Mouse (Mus musculus): ENCODE measurements at regions not wholly inside any gene's neighbourhood (a gene's known extent, or its start where the extent isn't known, plus 50 kb on each side); places are given as distances from the start of the nearest gene placed in this dataset.
"Not testable (repeated sequence)": the region's sequence is repeated elsewhere in the genome, so short reads cannot be mapped to it uniquely, and the experiment has no call there.

DNA sequence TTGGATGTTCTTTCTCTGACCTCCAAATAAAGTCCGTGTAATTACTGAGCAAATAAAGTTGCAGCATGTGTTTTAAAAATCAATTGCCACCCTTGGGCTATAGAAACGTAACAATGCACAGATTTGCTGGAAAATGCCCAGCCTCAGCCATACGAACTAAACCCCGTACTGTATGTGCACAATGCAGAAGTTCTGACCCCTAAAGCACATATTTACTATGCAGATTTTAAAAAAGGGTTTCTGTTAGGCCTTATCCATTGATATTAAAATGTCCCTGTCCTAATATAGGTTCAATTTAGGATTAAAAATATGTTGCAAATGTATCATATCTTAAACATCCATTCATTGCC is 126.5 kb upstream of the Otx2 start:
- Histone ChIP-seq H3K9ac (ENCODE audit: low read length) (no peak overlapping the region), H3K27ac (ENCODE audit: low read depth, low read length) (no peak overlapping the region), H3K4me3 (ENCODE audit: low read depth, low read length) (no peak overlapping the region), H3K4me1 (ENCODE audit: control insufficient read depth, insufficient read depth, low read length) (peaks cover 25% of the 10 kb centered on the region), H3K27me3 (ENCODE audit: control insufficient read depth, insufficient read depth, low read length) (no peaks in the 10 kb centered on the region), H3K36me3 (ENCODE audit: control insufficient read depth, insufficient read depth, low read length) (0 out of 2 replicates have a peak, but pooled peaks cover 2% of the 10 kb centered on the region), H3K4me2 (0 out of 2 replicates have a peak overlapping the region, but pooled peaks have one; percentile 3), H3K9me3 (ENCODE audit: control insufficient read depth, low read length) (no peaks in the 10 kb centered on the region)
- WGBS, result 20% methylated on average over 4 of the region's 4 CpGs
- ATAC-seq (ENCODE audit: low FRiP score) (no peak), DNase-seq (ENCODE audit: low spot score, missing footprints) (no peak)

DNA sequence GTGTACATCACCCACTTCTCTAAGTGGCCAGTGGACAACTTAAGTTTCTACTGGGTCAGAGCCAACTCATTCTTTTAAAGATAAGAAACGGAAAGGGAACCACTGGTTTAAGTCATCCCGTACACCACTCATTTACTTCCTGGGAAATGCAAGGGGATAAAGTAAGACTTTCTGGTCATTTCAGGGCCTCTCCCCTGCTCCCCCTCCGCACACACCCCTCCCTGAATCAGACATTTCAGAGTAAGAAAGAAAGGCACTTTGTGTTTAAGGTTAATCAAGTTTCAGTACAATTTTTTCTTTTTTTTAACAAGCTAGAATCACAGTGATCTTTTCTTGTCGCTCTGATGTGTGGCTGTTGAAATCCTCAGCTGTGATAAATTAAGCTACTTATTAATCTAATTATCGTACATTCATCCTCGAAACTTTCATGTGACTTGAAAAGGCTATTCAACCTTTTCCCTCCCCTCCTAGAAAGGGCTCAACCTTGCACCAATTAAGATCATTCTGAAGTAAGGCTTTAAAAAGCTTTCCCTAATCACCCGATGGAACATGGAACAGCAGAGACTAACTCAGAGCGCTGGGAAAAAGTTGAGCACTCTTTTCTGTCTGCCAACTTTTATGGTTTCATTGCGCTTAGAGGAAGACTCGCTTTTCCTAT is 126.0 kb upstream of the Otx2 start:
- Histone ChIP-seq H3K27me3 (ENCODE audit: control insufficient read depth, insufficient read depth, low read length) (no peaks in the 10 kb centered on the region), H3K9me3 (ENCODE audit: control insufficient read depth, low read length) (no peaks in the 10 kb centered on the region), H3K4me2 (0 out of 2 replicates have a peak overlapping the region, but pooled peaks have one; percentile 3), H3K27ac (ENCODE audit: low read depth, low read length) (no peak overlapping the region), H3K9ac (ENCODE audit: low read length) (no peak overlapping the region), H3K4me3 (ENCODE audit: low read depth, low read length) (no peak overlapping the region), H3K4me1 (ENCODE audit: control insufficient read depth, insufficient read depth, low read length) (peaks cover 25% of the 10 kb centered on the region), H3K36me3 (ENCODE audit: control insufficient read depth, insufficient read depth, low read length) (0 out of 2 replicates have a peak, but pooled peaks cover 2% of the 10 kb centered on the region)
- no peak for ATAC-seq (ENCODE audit: low FRiP score)
- 34% methylated on average over 10 of the region's 10 CpGs for WGBS
- DNase-seq (ENCODE audit: low spot score, missing footprints), result peak; percentile 87

GRCm38 (mm10) chr14:48791507-48791906 is 117.9 kb upstream of the Otx2 start:
- 91% methylated on average over 5 of the region's 5 CpGs for WGBS

DNA sequence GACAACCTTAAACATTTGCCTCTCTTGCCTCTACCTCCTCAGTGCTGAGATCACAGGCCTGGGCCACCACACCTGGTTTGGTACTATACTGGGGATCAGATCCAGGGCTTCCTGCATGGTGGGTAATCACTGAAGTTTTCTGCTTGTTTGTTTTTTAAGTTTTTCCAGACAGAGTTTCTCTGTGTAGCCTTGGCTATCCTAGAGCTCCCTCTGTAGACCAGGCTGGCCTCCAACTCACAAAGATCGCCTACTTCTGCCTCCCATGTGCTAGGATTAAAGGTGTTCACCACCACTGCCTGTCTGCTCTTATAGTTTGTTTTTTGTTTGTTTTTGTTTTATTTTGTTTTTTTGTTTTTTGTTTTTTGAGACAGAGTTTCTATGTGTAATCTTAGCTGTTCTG is 105.7 kb upstream of the Otx2 start:
- ATAC-seq (ENCODE audit: low FRiP score) (no peak), DNase-seq (ENCODE audit: low spot score, missing footprints) (no peak)
- Histone ChIP-seq H3K9ac (ENCODE audit: low read length) (no peak overlapping the region), H3K4me3 (ENCODE audit: low read depth, low read length) (no peak overlapping the region), H3K9me3 (ENCODE audit: control insufficient read depth, low read length) (no peaks in the 10 kb centered on the region), H3K4me2 (no peak overlapping the region), H3K36me3 (ENCODE audit: control insufficient read depth, insufficient read depth, low read length) (no peaks in the 10 kb centered on the region), H3K27me3 (ENCODE audit: control insufficient read depth, insufficient read depth, low read length) (no peaks in the 10 kb centered on the region), H3K4me1 (ENCODE audit: control insufficient read depth, insufficient read depth, low read length) (no peaks in the 10 kb centered on the region), H3K27ac (ENCODE audit: low read depth, low read length) (no peak overlapping the region)
- 87% methylated on average over 1 of the region's 1 CpGs for WGBS

More at GRCm38 (mm10) chr14:48791507-48791906, 117.9 kb upstream of the Otx2 start:
- no peaks in the 10 kb centered on the region for H3K27me3 ChIP-seq (ENCODE audit: control insufficient read depth, insufficient read depth, low read length)
- H3K4me3 ChIP-seq (ENCODE audit: low read depth, low read length), result no peak overlapping the region
- no peaks in the 10 kb centered on the region for H3K4me1 ChIP-seq (ENCODE audit: control insufficient read depth, insufficient read depth, low read length)
- H3K4me2 ChIP-seq, result no peak overlapping the region
- H3K9ac ChIP-seq (ENCODE audit: low read length), result no peak overlapping the region
- no peak for ATAC-seq (ENCODE audit: low FRiP score)
- DNase-seq (ENCODE audit: low spot score, missing footprints), result peak; percentile 74
- H3K9me3 ChIP-seq (ENCODE audit: control insufficient read depth, low read length), result no peaks in the 10 kb centered on the region
- no peak overlapping the region for H3K27ac ChIP-seq (ENCODE audit: low read depth, low read length)
- no peaks in the 10 kb centered on the region for H3K36me3 ChIP-seq (ENCODE audit: control insufficient read depth, insufficient read depth, low read length)

DNA sequence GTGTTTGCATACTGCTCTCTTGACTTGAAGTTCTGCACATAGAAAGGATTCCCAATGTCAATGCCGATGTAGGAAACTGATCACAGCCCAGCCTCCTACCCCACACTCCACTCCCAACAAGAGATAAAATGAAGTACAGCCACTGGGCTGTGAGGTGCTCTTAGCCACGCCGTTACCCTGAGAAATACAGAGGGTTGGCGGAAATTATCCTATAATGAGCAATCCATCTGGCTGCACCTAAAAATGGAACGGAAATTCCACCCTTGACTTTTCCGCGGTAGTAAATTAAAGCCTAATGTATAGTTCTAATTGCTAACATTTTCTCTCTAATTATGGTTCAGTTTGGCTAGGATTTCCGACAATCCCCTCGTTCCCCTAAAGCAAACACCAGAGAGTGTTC is 97.2 kb upstream of the Otx2 start:
- no peak overlapping the region for H3K4me3 ChIP-seq (ENCODE audit: low read depth, low read length)
- H3K27ac ChIP-seq (ENCODE audit: low read depth, low read length), result no peak overlapping the region
- no peaks in the 10 kb centered on the region for H3K36me3 ChIP-seq (ENCODE audit: control insufficient read depth, insufficient read depth, low read length)
- WGBS, result 87% methylated on average over 9 of the region's 9 CpGs
- H3K4me1 ChIP-seq (ENCODE audit: control insufficient read depth, insufficient read depth, low read length), result no peaks in the 10 kb centered on the region
- H3K9ac ChIP-seq (ENCODE audit: low read length), result no peak overlapping the region
- H3K4me2 ChIP-seq, result no peak overlapping the region
- no peak for ATAC-seq (ENCODE audit: low FRiP score)
- no peaks in the 10 kb centered on the region for H3K27me3 ChIP-seq (ENCODE audit: control insufficient read depth, insufficient read depth, low read length)
- H3K9me3 ChIP-seq (ENCODE audit: control insufficient read depth, low read length), result no peaks in the 10 kb centered on the region
- peak; percentile 41 for DNase-seq (ENCODE audit: low spot score, missing footprints)

GRCm38 (mm10) chr14:48762691-48763090 is 89.1 kb upstream of the Otx2 start:
- ATAC-seq (ENCODE audit: low FRiP score) (no peak), DNase-seq (ENCODE audit: low spot score, missing footprints) (peak; percentile 69)
- Histone ChIP-seq H3K27me3 (ENCODE audit: control insufficient read depth, insufficient read depth, low read length) (no peaks in the 10 kb centered on the region), H3K36me3 (ENCODE audit: control insufficient read depth, insufficient read depth, low read length) (no peaks in the 10 kb centered on the region; the same call in 1 of the 2 replicates), H3K4me2 (no peak overlapping the region), H3K4me1 (ENCODE audit: control insufficient read depth, insufficient read depth, low read length) (peaks cover 2% of the 10 kb centered on the region; the same call in 1 of the 2 replicates), H3K9ac (ENCODE audit: low read length) (no peak overlapping the region), H3K27ac (ENCODE audit: low read depth, low read length) (no peak overlapping the region), H3K9me3 (ENCODE audit: control insufficient read depth, low read length) (peaks cover 4% of the 10 kb centered on the region; the same call in 1 of the 2 replicates), H3K4me3 (ENCODE audit: low read depth, low read length) (no peak overlapping the region)
- whole genome bisulfite sequencing, result 90% methylated on average over 5 of the region's 5 CpGs

DNA sequence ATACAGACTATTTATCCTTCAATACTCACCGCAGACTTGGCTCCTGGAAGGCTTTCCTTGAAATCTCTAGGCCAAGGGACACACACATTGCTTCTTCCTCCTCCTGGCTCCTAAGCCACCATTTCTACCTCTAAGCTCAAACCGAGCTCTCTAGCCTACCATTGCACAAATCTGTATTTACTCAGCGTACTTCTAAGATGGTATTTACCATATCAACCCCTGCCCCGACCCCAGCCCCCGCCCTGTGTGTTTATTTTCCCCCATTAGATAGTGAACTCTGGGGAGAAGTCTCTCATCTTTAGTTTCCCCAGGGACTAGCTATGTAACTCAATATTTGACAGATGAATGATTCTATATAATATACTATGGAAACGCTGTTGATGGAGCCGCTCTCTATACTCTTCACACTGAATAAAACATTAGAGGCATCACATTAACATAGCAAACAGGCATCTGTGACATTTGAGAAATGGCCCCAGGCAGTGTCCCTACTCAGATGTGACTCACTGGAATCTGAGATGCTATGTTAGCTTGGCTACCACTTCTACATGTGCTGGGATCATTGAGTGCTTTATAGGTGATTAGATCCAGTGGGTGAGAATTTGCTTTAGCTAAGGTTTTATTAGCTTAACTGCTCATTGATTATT is 87.5 kb upstream of the Otx2 start:
- Histone ChIP-seq H3K4me1 (ENCODE audit: control insufficient read depth, insufficient read depth, low read length) (peaks cover 2% of the 10 kb centered on the region; the same call in 1 of the 2 replicates), H3K9me3 (ENCODE audit: control insufficient read depth, low read length) (peaks cover 4% of the 10 kb centered on the region; the same call in 1 of the 2 replicates), H3K27ac (ENCODE audit: low read depth, low read length) (no peak overlapping the region), H3K4me3 (ENCODE audit: low read depth, low read length) (no peak overlapping the region), H3K4me2 (no peak overlapping the region), H3K36me3 (ENCODE audit: control insufficient read depth, insufficient read depth, low read length) (no peaks in the 10 kb centered on the region; the same call in 1 of the 2 replicates), H3K27me3 (ENCODE audit: control insufficient read depth, insufficient read depth, low read length) (no peaks in the 10 kb centered on the region), H3K9ac (ENCODE audit: low read length) (no peak overlapping the region)
- DNase-seq (ENCODE audit: low spot score, missing footprints) (peak; percentile 83), ATAC-seq (ENCODE audit: low FRiP score) (peak; percentile 81)
- 63% methylated on average over 7 of the region's 7 CpGs for WGBS

DNA sequence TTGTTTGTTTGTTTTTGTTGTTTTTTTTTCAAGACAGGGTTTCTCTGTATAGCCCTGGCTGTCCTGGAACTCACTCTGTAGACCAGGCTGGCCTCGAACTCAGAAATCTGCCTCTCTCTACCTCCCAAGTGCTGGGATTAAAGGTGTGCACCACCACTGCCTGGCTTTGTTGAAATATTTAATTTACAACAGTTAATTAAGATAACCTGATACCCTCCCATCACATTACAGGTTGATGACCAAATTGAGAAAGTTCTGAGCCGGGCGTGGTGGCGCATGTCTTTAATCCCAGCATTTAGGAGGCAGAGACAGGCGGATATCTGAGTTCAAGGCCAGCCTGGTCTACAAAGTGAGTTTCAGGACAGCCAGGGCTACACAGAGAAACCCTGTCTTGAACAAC is 81.5 kb upstream of the Otx2 start:
- peak; percentile 64 for DNase-seq (ENCODE audit: low spot score, missing footprints)

GRCm38 (mm10) chr14:48754080-48754720 is 80.6 kb upstream of the Otx2 start:
- Histone ChIP-seq H3K36me3 (ENCODE audit: control insufficient read depth, insufficient read depth, low read length) (no peaks in the 10 kb centered on the region), H3K9me3 (ENCODE audit: control insufficient read depth, low read length) (0 out of 2 replicates have a peak, but pooled peaks cover under 1% of the 10 kb centered on the region), H3K27me3 (ENCODE audit: control insufficient read depth, insufficient read depth, low read length) (no peaks in the 10 kb centered on the region), H3K27ac (ENCODE audit: low read depth, low read length) (peak overlapping the region; percentile 92), H3K4me1 (ENCODE audit: control insufficient read depth, insufficient read depth, low read length) (peaks cover 46% of the 10 kb centered on the region), H3K4me3 (ENCODE audit: low read depth, low read length) (no peak overlapping the region), H3K4me2 (peak overlapping the region; percentile 32), H3K9ac (ENCODE audit: low read length) (peak overlapping the region; percentile 51; the same call in 1 of the 2 replicates)
- WGBS, result 10% methylated on average over 11 of the region's 11 CpGs
- ATAC-seq (ENCODE audit: low FRiP score), result peak; percentile 47
- peak; percentile 92 for DNase-seq (ENCODE audit: low spot score, missing footprints)

More for the DNA sequence above, 81.5 kb upstream of the Otx2 start:
- H3K36me3 ChIP-seq (ENCODE audit: control insufficient read depth, insufficient read depth, low read length); H3K9me3 ChIP-seq (ENCODE audit: control insufficient read depth, low read length); H3K27me3 ChIP-seq (ENCODE audit: control insufficient read depth, insufficient read depth, low read length); H3K9ac ChIP-seq (ENCODE audit: low read length); H3K4me2 ChIP-seq; ATAC-seq (ENCODE audit: low FRiP score); H3K4me3 ChIP-seq (ENCODE audit: low read depth, low read length); H3K27ac ChIP-seq (ENCODE audit: low read depth, low read length): not testable (repeated sequence)
- WGBS, result 92% methylated on average over 5 of the region's 5 CpGs
- peaks cover 45% of the 10 kb centered on the region for H3K4me1 ChIP-seq (ENCODE audit: control insufficient read depth, insufficient read depth, low read length)

All from midbrain, embryonic 11.5 days (tissue).